Mouse (Mus musculus) embryonic facial prominence, embryonic 13.5 days (tissue): Measurements from ENCODE around the gene Dpep1. TPM values are rescaled to one million over a fixed set of nuclear protein-coding genes. Genes with fewer than 3 reads are reported as not detected.
A peak's percentile ranks its signal among the peaks of the same experiment; 100 is the strongest.

Experiments used
- ATAC-seq: fragments of 200-750 bp; cut with Nextera tagmentation; 2 replicates; pipeline ENCODE4 v1.8.0; 2017; ENCODE audit warnings: low read depth; ENCODE audit not compliant: insufficient number of reproducible peaks, insufficient read depth, low FRiP score, low TSS enrichment
- H3K27ac ChIP-seq: fragments of 300-500 bp; sonication (generic); 2 replicates; pipeline ENCODE4 v1.5.1; 2015; ENCODE audit warnings: moderate library complexity, mild to moderate bottlenecking, inconsistent platforms
- H3K27me3 ChIP-seq: fragments of 300-500 bp; sonication (generic); 2 replicates; pipeline ENCODE4 v1.6.1; 2015; ENCODE audit warnings: mild to moderate bottlenecking, inconsistent platforms
- H3K36me3 ChIP-seq: fragments of 300-500 bp; sonication (generic); 2 replicates; pipeline ENCODE4 v1.6.1; 2015; ENCODE audit warnings: mild to moderate bottlenecking, inconsistent platforms
- H3K4me1 ChIP-seq: fragments of 300-500 bp; sonication (generic); 2 replicates; pipeline ENCODE4 v1.6.1; 2015; ENCODE audit warnings: inconsistent platforms
- H3K4me2 ChIP-seq: fragments of 300-500 bp; sonication (generic); 2 replicates; pipeline ENCODE4 v1.6.1; 2015; ENCODE audit warnings: moderate library complexity, mild to moderate bottlenecking, inconsistent platforms
- H3K4me3 ChIP-seq: fragments of 300-500 bp; sonication (generic); 2 replicates; pipeline ENCODE4 v1.5.1; 2015; ENCODE audit warnings: mild to moderate bottlenecking, inconsistent platforms
- H3K9ac ChIP-seq: fragments of 300-500 bp; sonication (generic); 2 replicates; pipeline ENCODE4 v1.6.1; 2015; ENCODE audit warnings: mild to moderate bottlenecking, inconsistent platforms
- H3K9me3 ChIP-seq: fragments of 300-500 bp; sonication (generic); 2 replicates; pipeline ENCODE4 v1.6.1; 2016; ENCODE audit warnings: inconsistent platforms
- WGBS: fragments of 180-500 bp; shearing (Covaris S2); methylation state at CpG from one replicate; pipeline ENCODE4 v1.1.7; 2015; ENCODE audit warnings: mixed read lengths; 5-methylcytosine and 5-hydroxymethylcytosine counted together
- polyA plus RNA-seq: library from polyadenylated mRNA; unstranded; fragments of >200 nt; fragmentation: Nextera tagmentation; extraction: Ambion mirVana; gene quantifications from 2 replicates; pipeline ENCODE4 v1.2.1, GENCODE M21; 2015

Gene Dpep1
- 2.4 and 4.1 TPM in 2 replicates for polyA plus RNA-seq

DNA sequence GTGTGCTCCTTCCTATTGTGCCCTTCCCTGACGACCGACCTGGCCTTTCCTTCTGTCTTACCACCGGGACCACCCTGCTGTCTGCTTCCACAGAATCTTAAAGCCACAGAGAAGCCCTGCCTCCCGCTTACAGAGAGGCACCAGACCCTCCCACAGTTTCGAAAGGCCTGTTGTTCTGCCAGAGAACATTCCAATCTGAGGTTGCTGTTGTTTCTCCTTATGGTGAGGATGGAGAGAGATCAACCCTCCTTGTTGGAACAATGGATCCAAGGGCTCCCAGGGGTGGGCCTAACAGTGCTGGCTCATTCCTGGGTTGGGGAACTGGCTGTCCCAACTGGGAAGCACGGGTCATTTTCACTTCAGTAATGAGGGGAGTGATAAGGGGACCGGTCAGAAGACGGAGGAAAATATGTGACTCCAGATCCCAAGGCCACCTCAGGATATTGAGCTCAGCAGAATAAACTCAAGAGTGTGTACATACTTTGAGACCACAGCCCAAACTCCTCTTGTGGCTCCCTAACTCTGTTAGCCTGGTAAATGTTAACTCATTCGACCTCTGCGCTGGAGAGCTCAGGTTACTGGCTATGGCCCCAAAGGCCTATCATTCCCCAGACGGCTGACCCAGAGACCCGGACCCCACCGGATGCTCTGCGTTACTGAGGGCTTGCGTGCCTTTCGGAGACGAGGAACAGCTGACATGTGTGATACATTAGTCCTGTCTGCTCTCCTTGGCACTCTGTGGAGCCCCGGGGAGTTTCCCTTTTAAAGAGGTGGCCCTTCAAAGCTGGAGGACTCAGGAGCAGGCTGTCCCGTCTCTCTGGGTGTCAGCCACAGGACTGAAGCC lies at the start of gene Dpep1:
Gene Dpep1 (plus strand): TSS at position 677 of the 844 bp plus-strand sequence.
- H3K4me2 ChIP-seq: peak within 1 kb of the TSS; percentile 33
- ATAC-seq: no peak
- no peaks in the 10 kb centered on the region for H3K9me3 ChIP-seq
- peak within 1 kb of the TSS; percentile 79 for H3K27ac ChIP-seq
- no peaks in the 10 kb centered on the region for H3K27me3 ChIP-seq
- H3K4me1 ChIP-seq: peaks cover 44% of the 10 kb centered on the region
- no peaks in the 10 kb centered on the region for H3K36me3 ChIP-seq
- H3K4me3 ChIP-seq: no peak within 1 kb of the TSS
- WGBS: 12% methylated on average over 19 of the region's 19 CpGs
- H3K9ac ChIP-seq: peak within 1 kb of the TSS; percentile 51; the same call in 1 of the 2 replicates

DNA sequence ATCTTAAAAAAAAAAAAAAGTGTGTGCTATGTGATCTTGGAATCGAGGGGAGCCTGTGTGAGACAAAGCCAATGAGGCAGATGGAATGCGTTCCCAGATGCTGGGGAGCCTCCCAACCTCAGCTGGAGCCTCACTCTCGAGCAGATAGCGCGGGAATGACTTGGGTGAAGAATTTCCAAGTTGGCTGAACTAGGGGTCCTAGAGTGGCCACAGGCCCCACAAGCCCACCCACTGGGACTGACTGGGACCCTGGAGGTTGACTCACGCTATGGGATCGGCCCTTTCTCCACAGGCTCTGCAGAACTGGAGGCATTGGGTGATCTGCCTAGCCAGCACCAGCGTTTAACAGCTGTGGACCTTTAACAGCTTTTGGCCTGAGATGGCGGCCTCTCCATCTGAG lies 49.8 kb upstream of the Dpep1 start:
- no peak overlapping the region for H3K4me2 ChIP-seq
- H3K9me3 ChIP-seq: 0 out of 2 replicates have a peak, but pooled peaks cover 2% of the 10 kb centered on the region
- ATAC-seq: no peak
- no peak overlapping the region for H3K9ac ChIP-seq
- WGBS: 73% methylated on average over 9 of the region's 9 CpGs
- no peaks in the 10 kb centered on the region for H3K27me3 ChIP-seq
- H3K36me3 ChIP-seq: no peaks in the 10 kb centered on the region
- peak overlapping the region; percentile 28; the same call in 1 of the 2 replicates for H3K27ac ChIP-seq
- H3K4me3 ChIP-seq: no peak overlapping the region
- peaks cover 28% of the 10 kb centered on the region for H3K4me1 ChIP-seq

DNA sequence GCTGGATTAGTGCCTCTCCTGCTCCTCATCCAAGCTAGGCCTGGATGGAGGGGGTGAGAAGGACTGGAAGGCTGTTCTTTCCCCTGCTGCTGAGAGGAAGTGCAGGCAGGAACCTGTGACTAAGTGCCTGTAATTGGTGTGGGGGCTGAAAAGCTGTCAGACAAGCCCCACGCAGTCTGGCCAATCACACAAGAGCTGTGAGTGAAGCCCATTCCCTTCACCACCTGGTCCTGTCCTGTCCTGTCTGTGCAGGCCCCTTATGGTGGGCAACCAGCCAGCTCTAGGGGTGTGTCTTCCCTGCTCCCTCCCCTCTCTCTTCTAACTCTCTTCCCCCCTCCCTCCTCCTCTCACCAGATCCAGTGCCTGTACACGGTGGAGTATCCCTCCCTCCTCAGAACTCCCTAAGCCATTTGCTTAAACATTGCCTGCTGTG lies 48.4 kb upstream of the Dpep1 start:
- no peaks in the 10 kb centered on the region for H3K27me3 ChIP-seq
- peaks cover 39% of the 10 kb centered on the region for H3K4me1 ChIP-seq
- no peak overlapping the region for H3K4me2 ChIP-seq
- peak; percentile 86 for ATAC-seq
- H3K9ac ChIP-seq: peak overlapping the region; percentile 53; the same call in 1 of the 2 replicates
- H3K9me3 ChIP-seq: 0 out of 2 replicates have a peak, but pooled peaks cover 2% of the 10 kb centered on the region
- H3K36me3 ChIP-seq: no peaks in the 10 kb centered on the region
- no peak overlapping the region for H3K4me3 ChIP-seq
- peak overlapping the region; percentile 82 for H3K27ac ChIP-seq
- 11% methylated on average over 2 of the region's 2 CpGs for WGBS

DNA sequence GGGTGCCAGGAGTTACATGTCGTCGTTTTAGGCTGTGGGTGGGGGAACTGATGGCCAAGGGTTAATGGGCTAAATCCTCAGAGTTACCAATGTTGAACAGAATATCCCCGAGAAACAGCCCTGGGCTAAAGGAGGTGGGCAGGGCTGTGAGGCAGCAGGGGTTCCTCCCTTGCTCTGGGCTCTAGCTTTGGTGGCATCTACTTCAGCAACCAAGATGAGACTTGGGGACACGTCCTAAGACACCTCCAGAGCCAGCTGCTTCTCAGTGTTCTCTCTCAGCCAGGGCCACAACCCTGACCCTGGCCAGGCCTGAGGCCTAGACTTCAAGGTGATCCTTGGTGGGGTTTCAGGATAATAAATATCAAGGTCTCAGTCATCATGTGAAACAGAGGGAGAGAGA lies 47.3 kb upstream of the Dpep1 start:
- Histone ChIP-seq H3K4me3 (no peak overlapping the region), H3K27ac (peak overlapping the region; percentile 82), H3K36me3 (no peaks in the 10 kb centered on the region), H3K27me3 (no peaks in the 10 kb centered on the region), H3K4me1 (peaks cover 39% of the 10 kb centered on the region), H3K9me3 (no peaks in the 10 kb centered on the region), H3K4me2 (no peak overlapping the region), H3K9ac (no peak overlapping the region)
- ATAC-seq: no peak
- WGBS: 59% methylated on average over 4 of the region's 4 CpGs

DNA sequence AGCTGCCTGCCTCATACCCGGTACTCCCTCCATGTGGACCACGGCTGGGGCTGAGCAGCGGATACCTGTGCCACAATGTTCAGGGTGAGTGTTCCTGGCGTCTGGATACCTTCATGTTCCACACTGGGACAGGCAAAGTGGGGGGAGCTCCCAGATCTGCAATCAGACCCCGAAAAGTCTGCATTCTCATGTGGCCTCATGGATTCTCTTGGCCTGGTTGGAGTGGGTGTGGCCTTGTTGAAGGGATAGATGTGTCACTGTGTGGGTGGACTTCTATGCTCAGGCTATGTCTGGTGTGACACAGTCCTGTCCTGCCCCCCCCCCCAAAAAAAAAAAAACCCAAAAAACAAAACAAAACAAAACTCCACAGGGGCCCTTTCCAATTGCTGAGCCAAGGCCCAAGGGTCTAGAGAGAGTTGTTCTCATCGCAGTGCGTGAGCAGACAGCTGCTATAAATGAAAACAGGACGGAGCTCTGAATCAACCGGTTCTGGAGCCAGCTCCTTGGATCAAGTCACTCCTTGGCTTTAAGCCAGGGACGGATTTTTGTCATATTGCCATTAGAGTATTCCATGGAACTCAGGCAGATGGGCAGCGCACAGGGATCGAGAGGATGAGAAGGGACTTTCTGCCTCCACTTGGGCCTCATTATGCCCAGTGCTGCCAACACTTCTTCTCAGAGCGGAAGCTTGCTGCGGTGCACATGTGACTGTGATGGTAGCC lies 44.1 kb upstream of the Dpep1 start:
- WGBS: 48% methylated on average over 14 of the region's 14 CpGs
- H3K4me3 ChIP-seq: no peak overlapping the region
- peak overlapping the region; percentile 88 for H3K27ac ChIP-seq

DNA sequence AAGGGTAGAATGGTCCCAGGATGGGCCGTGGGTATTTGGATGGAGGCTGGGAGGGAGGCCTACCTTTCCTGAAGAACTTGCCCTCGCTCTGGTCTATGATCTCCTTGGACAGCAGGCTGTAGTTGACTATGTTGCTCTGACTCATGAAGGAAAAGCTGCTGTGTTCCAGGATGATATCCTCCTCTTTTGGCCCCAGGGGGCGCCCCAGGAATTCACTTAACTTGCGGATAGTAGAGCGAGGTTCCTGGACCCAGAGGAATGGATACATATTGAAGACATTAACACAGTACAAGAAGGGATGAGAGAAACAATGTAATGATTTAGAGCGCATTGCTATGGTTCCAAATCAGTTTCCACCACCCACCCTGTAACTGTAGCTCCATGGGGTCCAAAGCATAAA lies 40.8 kb upstream of the Dpep1 start:
- no peak for ATAC-seq
- Histone ChIP-seq H3K27ac (peak overlapping the region; percentile 60; the same call in 1 of the 2 replicates), H3K9me3 (no peaks in the 10 kb centered on the region), H3K4me3 (no peak overlapping the region), H3K9ac (no peak overlapping the region), H3K27me3 (no peaks in the 10 kb centered on the region), H3K4me2 (no peak overlapping the region), H3K36me3 (no peaks in the 10 kb centered on the region), H3K4me1 (peaks cover 18% of the 10 kb centered on the region)
- WGBS: 39% methylated on average over 6 of the region's 6 CpGs

More for the DNA sequence above, 44.1 kb upstream of the Dpep1 start:
- Histone ChIP-seq H3K9me3 (no peaks in the 10 kb centered on the region), H3K9ac (no peak overlapping the region), H3K27me3 (no peaks in the 10 kb centered on the region), H3K4me2 (no peak overlapping the region), H3K36me3 (no peaks in the 10 kb centered on the region), H3K4me1 (peaks cover 37% of the 10 kb centered on the region)
- no peak for ATAC-seq

DNA sequence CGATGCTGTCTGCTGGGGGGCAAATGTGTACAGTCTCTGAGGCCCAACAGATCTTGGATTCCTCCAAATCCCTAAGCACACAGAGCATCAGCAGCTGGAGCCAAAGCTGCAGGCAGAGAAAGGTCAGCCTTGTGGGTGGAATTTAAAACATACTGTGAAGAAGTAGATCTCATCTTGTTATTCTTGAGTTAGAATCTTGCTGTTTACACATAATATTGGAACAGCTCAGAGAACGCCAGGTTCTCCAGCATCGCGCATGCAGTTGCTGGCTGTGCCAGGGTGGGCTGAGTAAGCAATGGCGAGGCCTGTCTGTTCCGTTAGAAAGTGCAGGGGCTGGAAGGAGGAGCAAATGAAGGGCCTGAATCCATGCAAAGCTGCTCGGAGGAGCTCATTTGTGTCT lies 39.7 kb upstream of the Dpep1 start:
- H3K4me1 ChIP-seq: peaks cover 23% of the 10 kb centered on the region
- no peaks in the 10 kb centered on the region for H3K36me3 ChIP-seq
- 64% methylated on average over 7 of the region's 7 CpGs for WGBS
- no peak for ATAC-seq
- H3K9ac ChIP-seq: no peak overlapping the region
- H3K9me3 ChIP-seq: no peaks in the 10 kb centered on the region
- no peak overlapping the region for H3K4me3 ChIP-seq
- H3K27me3 ChIP-seq: no peaks in the 10 kb centered on the region
- peak overlapping the region; percentile 62 for H3K27ac ChIP-seq
- no peak overlapping the region for H3K4me2 ChIP-seq

DNA sequence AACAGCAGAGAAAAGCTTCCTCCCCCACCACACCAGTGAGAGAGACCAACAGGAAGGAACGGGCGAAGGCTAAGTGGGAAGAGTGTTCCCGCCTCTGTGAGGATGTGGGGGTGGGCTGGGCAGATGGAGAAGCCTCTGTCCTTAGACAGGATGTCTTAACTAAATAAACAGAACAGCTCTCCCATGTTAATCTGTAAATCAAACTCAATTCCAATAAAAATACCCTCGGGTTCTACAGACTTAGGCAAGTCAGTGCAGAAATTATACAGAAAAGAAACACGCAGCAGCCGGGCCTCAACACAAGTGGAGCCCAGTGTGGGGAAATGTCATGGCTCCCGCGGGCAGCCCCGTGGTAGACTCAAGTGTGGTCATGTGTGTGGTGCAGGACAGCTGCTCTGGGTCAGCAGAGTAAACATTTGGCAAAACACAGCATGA lies 35.3 kb upstream of the Dpep1 start:
- Histone ChIP-seq H3K4me1 (peaks cover 18% of the 10 kb centered on the region), H3K9me3 (no peaks in the 10 kb centered on the region), H3K27ac (no peak overlapping the region), H3K27me3 (no peaks in the 10 kb centered on the region), H3K4me2 (no peak overlapping the region), H3K4me3 (no peak overlapping the region), H3K36me3 (no peaks in the 10 kb centered on the region), H3K9ac (no peak overlapping the region)
- ATAC-seq: no peak
- WGBS: 48% methylated on average over 9 of the region's 9 CpGs

DNA sequence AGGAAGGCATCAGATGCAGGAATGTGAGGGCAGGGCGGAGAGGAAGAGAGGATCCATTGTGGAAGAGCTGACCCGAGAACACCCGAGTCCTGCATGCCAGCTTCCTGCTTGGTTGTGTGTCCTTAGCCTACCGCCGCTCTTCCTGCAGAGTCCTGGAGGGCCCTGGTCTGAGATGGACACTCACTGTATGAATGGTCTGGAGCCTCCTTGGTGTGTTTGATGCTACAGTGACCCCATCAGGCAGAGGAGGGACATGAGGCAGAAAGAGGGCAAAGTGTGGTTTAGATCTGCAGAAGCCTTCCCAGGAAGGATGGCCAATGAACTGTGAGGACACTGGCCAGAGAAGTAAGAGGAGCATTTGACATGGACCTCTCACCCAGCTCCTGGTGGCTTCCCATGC lies 30.9 kb upstream of the Dpep1 start:
- H3K9me3 ChIP-seq: no peaks in the 10 kb centered on the region
- no peak for ATAC-seq
- H3K4me1 ChIP-seq: peaks cover 43% of the 10 kb centered on the region
- no peak overlapping the region for H3K4me3 ChIP-seq
- WGBS: 64% methylated on average over 5 of the region's 5 CpGs
- H3K27ac ChIP-seq: no peak overlapping the region
- H3K4me2 ChIP-seq: no peak overlapping the region
- H3K36me3 ChIP-seq: no peaks in the 10 kb centered on the region
- H3K9ac ChIP-seq: no peak overlapping the region
- no peaks in the 10 kb centered on the region for H3K27me3 ChIP-seq

DNA sequence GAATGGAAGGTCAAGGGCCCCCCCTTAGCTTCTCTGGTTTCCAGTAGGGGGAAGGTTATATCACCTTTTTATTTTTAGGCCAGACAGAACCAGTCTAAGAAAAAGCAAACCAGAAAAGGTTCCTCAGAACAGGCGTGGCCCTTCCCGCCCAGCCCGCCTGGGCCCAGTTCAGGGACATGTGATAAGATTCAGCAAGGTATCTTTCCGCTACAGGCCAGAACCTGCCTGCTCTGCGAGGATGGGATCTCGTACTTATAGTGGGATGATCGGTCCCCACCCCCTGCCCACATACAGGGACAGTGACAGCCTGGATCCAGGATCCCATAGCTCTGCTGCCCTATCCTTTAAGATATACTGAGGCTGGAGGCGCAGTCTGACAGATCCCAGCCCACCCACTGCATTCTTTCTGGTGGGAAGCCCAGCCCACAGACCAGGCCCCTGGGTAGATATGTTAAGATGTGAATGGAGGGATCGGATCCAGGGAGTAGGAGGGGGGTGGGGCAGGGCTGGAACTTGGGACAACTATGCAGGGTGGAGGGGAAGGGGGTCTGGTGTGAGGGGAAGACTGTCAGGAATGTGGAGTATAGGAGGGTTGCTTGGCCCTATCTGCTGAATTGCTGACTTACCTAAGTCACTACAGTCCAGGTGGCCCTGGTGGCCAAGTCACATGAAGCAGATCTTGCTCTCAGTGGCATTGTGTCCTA lies 29.8 kb upstream of the Dpep1 start:
- Histone ChIP-seq H3K9me3 (no peaks in the 10 kb centered on the region), H3K4me1 (peaks cover 38% of the 10 kb centered on the region), H3K36me3 (no peaks in the 10 kb centered on the region), H3K9ac (no peak overlapping the region), H3K4me3 (no peak overlapping the region), H3K27me3 (no peaks in the 10 kb centered on the region), H3K27ac (peak overlapping the region; percentile 48), H3K4me2 (no peak overlapping the region)
- ATAC-seq: 0 out of 2 replicates have a peak, but pooled peaks have one; percentile 32
- 67% methylated on average over 9 of the region's 9 CpGs for WGBS

DNA sequence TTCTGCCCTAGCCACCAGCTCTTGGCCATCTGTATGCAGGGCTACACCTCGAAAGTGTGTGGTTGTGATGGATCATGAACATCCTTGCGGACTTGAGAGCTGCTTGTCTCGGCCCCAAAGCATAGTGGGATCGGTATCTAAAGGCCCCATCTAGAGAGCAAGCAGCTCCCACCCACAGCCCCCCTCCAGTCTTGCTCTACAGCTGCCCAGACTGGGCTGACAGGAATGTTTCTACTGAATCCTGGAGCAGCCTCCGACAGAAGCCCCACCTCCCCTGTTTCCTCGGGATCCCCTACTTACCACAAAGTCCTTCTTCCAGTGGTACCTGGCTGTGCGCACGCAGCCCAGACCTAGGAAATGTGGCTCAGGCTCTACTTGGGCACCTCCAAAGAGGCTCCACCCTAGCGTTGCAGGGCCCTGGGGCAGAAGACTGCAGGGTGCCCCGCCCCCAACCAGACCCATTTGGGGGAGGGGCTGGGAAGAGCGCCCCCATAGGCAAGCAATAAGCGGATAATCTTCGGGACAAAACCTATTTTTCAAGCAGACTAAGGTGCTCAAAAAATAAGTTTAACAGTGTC lies 28.1 kb upstream of the Dpep1 start, which contains the start of gene Sult5a1:
Gene Sult5a1 (minus strand): TSS at position 428 of the 578 bp plus-strand sequence.
- H3K4me3 ChIP-seq: peak within 1 kb of the TSS; percentile 33
- no peaks in the 10 kb centered on the region for H3K36me3 ChIP-seq
- H3K27ac ChIP-seq: peak within 1 kb of the TSS; percentile 69
- H3K9ac ChIP-seq: peak within 1 kb of the TSS; percentile 59
- no peaks in the 10 kb centered on the region for H3K9me3 ChIP-seq
- peak; percentile 60; the same call in 1 of the 2 replicates for ATAC-seq
- 16% methylated on average over 13 of the region's 13 CpGs for WGBS
- no peaks in the 10 kb centered on the region for H3K27me3 ChIP-seq
- H3K4me2 ChIP-seq: peak within 1 kb of the TSS; percentile 56
- H3K4me1 ChIP-seq: peaks cover 38% of the 10 kb centered on the region
